Mouse (Mus musculus) urinary bladder, postnatal 10 days (tissue): ENCODE data around the gene Tvp23b.

Source experiments
- DNase-seq: peaks from one replicate; pipeline ENCODE4 v3.0.0; 2022; ENCODE audit warnings: low spot score

Tvp23b gene

DNA sequence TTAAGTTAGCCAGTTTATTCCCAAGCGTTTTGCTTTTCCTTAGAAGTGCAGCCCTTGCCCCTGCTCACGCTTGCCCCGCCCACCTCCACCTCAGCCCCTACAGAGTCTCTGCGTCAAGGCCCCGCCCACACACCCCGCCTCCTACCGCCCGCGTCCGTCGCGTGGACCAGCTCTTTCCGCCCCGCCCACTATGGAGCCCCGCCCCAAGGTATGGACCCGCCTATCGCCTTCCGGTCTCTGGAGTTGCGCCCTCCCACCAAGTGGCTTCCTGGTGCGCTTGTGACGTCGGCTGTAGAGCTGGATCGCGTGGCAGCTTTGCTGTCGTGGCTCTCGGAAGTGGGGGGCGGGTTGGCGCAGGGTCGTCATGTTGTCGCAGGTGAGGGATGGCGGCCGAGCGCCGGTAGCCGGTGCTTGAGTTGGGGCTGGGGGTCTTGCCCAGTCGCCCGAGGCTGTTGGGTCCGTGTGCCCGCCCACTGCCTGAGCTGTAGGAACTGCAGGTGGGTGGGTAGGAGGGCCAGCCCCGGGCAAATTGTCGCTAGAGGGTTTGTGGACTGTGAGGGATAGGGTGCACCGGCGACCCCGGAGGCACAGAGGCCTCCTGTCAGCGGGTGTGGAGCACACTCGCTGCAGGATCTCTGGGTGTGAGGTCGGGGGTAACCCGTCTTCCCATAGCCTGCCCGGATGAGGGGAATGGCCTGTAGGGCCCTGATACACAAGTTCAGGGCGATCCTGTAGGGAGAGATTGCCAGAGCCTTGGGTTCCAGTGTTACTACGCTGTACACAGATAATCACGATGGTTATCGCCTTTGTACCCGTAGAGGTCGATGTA lies at the start of gene Tvp23b:
Gene Tvp23b (plus strand): TSS at position 236 of the 829 bp plus-strand sequence.
- DNase-seq = peak; percentile 96

DNA sequence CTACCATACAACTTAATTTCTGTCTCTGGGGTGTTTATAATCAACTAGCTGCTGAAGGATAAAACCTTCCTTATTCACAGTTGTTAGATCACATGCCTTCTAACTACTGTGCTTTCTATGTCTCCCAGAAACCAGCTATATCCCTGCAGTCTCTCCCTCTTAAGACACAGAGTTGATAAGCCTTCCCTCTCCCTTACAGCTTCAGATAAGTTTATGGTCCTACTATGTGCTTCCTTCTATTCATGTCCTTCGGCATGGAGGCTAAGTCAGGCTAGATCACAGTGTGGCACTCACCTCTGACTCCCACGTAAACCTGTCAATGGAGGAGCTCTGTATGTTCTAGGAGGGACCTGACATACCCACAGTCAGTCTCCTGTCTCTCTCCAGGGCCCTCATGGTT lies 48.9 kb upstream of the Tvp23b start:
- no peak for DNase-seq

DNA sequence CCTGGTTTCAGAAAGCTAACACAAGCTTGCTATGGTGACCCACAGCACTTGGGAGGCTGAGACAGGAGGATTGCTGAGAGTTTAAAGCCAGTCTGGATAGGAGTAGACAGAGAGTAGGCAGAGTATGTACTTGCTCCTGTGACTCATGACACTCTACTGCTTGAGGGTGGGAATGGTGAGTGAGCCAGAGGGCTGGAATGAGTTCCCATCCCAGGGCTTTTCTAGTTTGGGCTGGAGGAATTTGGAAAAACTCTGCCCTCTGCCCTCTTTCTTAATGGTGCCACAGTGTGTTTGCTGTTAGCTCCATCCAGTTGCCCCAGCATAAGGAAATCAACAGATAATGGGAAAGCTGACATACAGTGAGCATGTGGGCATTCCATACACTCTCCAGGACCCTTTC lies 47.3 kb upstream of the Tvp23b start:
- DNase-seq = no peak

DNA sequence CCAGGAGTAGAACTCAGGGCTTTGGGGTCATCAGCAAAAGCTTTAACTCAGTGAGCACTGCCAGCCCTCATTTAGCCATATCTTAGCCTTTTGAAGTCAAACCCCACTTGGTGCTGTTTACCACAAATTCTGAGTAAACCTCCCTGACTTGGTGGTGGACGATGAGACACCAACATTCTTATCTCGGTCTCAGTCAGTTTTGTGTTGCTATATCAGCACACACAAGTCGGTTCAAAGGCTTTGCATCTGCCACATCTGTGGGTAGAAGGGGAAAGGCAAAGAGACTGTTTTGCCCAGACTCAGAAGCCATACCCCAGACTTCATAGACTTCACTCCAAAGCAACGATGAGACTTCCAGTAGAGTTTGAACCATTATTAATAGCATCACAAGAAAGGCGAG lies 34.7 kb upstream of the Tvp23b start:
- DNase-seq = no peak

DNA sequence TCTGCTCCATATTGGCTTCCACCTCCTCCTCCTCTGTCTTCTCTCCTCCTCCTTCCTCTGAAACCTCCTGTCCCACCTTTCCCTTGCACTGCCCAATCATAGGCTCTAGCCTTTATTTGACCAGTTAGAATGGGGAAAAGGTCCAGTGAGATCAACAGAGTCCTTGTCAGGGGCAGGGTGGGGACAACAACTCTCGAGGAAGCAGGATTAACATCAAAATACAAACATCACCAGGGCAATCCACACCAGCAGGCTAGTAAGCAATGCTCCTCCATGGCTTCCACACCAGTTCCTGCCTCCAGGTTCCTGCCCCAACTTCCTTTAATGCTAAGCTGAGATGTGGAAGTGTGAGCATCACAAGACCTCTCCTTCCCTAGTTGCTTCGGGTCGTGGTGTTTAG lies 33.5 kb upstream of the Tvp23b start:
- no peak for DNase-seq

DNA sequence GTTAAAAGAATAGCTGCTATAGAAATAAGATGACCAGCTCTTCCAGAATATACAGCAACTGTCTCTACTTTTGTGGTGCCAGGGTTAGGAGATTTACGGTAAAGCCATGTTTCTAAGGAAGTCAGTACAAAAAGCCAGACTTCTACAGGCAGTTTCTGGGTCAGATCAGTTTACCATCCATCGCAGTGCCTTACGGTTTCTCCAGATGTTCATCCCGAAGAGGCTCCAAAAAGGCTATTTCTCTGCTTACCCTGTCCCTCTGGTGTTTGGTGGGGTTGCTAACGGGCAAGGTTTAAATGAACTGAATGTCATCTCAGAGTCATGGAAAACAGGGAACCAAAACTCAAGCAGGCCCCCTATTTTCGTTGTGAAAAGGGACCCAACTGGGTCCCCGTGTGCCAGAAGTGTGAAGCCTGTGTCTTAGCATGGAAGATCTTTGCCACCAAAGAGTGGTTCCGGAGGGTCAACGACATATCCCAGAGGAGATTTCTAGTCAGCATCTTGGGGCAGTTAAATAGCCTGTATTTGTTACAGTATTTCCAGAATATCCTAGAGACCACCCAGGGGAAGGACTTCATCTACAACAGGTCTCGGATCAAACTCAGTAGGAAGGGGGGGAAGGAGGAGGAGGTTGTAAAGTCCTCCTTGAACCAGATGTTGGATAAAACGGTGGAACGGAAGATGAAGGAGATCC lies 32.1 kb upstream of the Tvp23b start, which contains the start of gene Fbxw10:
Gene Fbxw10 (plus strand): TSS at position 109 of the 694 bp plus-strand sequence.
- no peak for DNase-seq

DNA sequence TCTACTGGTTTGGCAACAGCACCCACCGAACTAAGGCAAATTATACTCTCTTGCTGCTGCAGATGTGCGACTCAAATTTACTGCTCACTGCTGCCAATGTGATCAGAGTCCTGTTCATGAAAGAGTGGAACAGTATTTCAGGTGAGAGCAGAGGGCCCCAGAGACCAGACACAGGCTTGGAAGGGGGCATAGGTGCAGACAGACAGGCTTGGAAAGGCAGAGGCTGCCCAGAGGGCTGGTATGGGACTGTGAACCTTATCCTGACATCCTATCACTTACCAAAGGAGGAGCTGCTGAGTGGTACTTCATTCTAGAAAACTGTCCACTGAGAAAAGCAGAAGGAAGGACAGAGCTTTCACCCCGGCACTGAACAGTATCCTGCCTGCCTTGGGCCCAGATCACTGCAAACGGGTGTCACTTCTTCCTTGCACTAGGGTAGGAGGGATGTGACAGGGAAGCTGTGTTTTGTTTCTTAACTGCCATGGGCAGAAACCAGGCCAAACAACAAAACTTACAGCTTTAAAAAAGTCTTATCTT lies 31.5 kb upstream of the Tvp23b start:
- DNase-seq = no peak

DNA sequence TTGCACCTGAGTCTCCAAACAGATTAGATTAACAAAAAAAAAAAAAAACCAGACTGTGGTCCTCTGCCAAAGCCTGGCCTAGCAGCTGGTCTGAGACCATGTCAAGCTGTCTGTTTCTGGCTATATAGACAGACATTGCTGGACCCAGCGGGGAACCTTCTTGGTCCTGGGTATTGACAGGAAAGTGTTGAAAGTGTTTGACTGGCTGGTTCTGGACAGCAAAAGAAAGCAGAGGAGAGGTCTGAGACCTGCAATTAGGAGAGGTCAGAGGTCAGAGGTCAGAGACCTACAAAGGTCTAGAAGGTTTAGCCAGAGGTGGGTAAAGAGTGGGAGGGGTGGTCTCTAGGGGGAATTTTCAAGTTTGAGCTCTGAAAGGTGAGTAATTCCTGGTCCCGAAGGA lies 31.0 kb upstream of the Tvp23b start:
- DNase-seq = no peak

DNA sequence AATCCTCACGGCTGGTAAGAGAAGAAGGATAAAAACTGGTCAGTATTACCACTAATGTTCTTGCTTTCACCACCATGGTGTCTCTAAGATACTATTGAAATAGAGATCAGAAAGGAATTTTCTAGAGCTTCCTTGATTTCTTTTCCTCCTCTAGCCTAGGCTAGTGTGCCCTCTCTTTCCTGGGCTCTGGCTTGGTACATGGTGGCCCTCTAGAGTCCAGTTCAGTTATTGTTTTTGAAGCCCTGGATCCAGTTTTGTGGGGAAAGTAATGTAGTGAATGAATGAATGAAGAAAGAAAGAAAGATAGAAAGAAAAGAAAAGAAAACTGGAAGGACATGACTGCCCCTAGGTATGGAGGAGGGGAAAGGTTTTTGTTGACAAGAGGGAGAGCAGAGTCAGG lies 28.1 kb upstream of the Tvp23b start:
- no peak for DNase-seq

DNA sequence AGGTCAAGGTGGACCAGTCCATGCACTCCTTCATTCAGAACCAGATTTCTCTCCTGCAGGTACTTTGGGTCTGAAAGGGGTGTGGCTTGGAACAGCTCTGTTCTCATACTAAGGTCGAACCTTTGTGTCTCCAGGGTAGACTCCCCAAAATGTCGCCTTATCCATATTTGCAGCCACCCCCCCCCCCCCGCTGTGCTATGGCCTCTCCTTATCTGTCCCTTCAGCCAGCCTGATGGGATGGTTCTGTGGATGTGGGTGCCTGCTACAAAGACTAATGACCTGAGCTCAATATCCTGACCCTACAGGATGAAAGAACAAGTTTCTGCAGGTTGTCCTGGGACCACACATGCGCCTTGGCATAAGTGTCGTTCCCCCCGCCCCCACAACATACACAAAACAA lies 25.9 kb upstream of the Tvp23b start:
- DNase-seq = no peak

DNA sequence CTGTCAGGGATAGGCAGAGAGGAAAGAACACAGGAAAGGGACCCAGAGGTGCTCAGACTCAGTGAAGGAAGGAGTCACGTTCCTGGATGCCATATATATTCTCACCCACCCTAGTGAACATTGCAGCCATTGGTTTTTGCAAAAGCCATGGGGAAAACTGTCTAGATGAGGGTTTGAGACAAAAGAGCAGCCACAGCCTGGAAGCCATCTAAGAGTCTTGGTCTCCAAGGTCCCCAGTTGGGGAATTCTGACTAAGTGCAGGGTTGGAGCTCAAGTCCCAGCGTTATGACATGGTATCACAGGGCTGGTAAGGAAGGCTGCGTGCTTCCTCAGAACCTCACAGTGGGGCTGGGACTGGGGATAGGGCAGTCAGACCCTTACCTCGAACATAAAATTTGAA lies 13.7 kb upstream of the Tvp23b start:
- DNase-seq = no peak

DNA sequence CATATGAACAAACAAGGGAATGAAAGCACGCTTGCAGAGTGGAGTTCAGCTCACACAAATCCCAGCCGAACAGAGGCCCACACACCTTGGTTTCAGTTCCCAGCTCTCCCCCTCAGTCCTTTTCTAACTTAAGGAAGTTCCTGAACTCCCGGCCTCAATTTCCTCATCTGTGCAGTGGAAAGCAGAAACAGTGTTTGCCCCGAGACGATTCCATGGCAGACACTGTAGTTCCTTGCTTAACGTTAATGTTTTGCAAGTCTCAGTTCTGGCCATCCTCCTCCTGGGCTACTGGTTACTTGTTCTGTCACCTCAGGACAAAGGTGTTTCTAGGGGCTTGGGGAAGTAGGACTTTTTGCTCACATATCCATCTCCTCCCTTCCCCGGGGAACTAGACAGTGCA lies 12.6 kb upstream of the Tvp23b start:
- DNase-seq = no peak

DNA sequence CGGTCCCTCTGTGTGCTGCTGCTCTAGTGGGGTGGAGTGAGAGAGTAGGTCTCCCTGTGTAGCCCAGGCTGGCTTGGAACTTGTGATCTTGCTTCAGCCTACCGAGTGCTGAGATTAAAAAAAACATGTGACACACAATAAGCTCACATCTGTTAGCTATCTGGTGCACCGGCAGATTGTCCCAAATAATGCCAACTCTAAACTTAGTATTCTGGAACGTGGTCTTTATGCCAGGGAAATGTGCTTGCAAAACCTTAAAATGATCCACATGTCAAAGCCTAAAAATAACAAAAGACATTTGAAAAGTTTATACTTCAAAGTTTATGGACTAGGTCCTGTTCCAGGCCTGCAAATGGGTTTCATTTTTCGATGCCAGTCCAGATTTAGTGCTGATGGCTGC lies 10.1 kb upstream of the Tvp23b start:
- DNase-seq = no peak

DNA sequence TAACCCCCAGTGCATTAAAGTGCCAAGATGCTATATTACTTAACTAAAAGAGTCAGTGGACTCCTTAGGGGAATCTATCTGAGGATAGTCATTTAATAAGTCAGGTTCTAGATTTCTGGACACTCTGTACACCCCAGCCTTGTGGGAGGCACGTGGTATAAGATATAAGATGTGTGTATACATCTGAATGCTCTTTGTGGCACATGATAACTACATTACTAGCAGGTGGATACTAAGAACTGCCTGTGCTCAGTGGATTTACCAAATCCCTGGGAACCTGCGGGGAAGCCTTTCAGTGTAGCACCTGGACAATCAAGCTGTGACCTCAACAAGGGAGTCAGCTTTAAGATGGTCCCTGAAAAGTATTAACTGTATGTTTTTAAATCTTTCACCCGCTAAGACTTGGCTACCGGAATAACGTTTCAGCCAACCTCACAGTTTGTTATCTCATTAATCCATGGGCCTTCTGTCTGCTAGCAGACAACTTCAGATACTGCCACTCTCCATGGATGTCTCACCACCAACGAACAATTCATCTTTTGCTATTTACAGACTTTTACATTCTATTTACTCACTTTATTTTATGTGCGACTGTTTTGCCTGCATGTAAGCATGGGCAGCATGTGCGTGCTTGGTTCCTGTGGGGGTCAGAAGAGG lies 9.4 kb upstream of the Tvp23b start:
- no peak for DNase-seq

DNA sequence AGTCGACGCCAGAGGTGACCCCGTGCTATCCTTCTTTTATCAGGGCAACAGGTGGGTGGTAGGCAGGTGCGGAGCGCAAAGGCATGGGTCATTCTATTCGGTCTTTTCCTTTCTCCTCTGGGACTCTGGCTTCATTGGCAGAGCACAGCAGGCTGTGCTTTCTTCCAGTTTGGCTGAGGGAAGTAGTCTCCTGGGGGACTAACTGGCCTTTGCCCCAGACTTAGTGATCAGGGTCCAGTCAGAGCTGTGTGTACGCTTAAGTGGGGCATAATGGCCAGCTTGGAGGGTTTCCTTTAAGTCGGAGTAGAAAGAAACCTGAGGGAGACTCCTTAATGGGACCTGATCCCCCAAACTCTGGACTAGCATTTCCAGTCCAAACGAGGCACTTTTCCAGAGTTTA lies 5.8 kb upstream of the Tvp23b start:
- no peak for DNase-seq

DNA sequence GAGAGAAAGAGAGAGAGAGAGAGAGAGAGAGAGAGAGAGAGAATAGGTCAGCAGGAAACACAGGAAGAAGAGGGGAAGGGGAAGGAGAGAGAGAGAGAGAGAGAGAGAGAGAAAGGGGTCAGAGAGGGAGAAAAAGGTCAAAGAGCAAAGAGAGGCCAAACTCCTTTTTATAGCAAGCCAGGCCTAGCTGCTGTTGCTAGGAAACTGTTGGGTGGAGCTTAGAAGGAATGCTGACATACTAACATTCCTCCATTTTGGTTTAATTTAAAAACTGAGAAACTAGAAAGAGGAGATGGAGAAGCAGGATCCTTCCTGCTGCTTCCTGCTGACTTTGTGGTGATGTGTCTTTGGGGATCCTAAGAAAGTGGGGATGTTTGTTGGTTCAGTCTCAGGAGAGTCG lies 3.6 kb upstream of the Tvp23b start:
- no peak for DNase-seq

DNA sequence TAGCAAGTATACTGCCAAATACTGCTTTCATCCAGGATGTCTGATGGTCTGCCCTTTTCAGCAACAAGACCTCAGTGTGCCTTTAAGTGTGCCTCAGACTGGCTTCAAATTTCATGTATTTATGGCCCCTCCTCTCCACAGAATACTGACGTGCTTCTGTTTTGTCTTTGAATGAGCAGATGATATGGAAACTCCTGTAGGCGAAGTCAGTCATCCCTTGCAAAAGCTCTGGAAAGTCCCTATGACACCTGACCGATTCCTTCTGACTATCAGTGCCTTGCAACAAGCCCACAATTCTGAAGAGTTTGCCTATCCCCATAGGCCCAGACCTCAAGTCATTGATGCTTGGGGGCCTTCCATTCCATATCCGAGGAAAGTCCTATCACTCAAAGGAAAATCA lies 2.8 kb upstream of the Tvp23b start:
- DNase-seq = no peak

DNA sequence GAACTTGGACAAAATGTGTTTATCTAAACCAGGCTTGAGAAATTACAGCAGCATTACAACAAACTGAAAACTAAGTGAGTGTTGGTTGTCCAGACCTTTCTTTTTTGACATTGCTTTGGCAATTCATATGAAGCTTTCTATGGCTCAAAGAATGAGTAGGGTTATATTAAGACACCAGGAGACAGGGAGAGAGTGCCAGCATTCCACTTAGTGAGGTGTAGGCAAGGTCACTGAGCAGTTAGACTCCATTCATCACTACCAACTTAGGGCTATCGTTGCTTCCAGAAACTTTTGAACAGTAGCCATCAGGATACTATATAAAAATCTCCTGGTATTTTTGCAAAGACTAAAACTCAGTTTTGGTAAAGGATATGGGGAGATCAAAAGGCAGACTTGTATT lies 1.9 kb upstream of the Tvp23b start:
- no peak for DNase-seq

DNA sequence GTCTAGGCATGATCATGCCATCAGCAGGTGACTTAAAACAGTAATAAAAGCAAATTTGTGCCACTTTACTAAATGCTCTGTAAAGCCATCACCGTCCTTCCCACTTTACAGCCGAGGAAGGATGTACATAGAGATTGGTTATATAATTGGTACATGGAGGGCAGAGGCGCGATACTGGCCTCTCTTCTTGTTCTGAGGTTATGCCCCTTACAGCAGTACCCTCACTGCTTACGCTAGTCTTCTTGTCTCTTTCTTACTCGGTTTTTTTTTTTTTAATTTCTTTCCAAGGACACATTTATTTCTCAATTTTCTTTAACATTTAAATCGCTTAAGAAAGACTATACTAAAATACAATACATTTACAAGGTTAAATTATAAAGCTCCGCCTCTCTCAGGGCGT lies 527 bp upstream of the Tvp23b start:
- no peak for DNase-seq

DNA sequence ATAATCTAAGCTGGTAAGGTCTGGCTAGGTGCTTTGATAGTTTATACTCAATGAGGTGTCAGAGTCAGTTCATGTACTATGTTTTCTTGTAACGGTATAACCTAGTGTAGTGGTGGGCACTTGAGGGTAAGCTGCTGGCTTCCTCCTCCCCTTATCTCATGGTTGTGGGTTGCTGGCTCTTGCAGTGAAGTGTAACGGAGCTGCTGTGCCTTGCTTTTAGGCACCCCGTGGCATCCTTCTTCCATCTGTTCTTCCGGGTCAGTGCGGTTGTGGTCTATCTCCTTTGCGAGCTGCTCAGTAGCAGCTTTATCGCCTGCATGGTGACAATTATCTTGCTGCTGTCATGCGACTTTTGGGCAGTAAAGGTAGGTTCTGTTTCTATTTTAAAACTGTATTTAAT lies 4.2 kb downstream of the Tvp23b start:
- DNase-seq = no peak

DNA sequence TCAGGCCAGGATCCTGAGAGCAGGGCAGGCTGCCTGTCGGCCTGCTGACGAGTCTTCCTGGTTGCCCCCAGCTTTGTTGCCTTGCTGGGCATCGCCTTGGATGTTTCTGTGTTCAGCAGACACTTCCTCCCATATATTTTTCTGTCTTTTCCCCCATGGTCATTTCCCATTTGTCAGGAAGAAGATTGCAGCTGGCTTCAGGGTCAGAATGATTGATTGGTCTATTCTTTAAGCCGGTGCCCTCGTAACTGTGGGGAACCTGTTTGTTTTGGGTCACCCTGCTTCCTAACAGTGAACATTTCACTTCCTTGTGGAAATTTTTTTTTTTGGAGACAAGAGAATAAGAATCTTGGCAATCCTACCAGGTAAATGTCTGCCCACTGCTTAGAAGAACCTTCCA lies 6.1 kb downstream of the Tvp23b start:
- no peak for DNase-seq

DNA sequence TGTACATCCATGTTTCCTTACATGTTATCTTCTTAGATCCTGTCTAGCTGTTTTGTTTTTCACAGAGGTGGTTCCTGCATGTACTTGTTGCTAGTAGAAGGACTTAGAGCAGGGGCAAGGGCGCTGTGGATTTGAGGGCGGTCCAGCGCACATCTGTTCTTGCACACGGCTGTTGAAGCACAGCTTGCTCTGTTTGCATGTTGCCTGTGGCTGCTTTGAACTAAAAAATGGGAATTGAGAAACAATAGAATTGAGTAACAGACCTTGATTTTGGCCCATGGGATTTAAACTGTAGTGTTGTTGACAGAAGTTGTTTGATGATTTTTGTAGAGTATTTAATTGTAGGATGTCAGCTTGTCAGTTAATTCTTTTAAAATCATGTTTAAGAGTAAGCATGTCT lies 11.5 kb downstream of the Tvp23b start:
- no peak for DNase-seq

DNA sequence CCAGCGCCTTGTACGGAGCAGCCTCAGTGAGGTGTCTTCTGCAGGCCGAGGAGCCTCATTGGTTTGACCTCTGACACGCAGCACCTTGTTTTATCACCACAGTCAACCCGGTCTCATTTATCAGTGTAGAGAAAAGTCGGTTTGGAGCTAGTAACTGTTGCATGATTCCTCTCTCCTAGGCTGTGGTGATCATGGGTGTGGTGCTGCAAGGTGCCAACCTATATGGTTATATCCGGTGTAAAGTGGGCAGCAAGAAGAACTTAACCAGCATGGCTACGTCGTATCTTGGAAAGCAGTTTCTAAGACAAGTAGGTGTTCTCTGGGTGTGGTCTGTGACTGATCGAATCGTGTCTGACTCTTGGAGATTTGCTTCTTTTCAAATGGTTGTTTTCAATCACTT lies 12.5 kb downstream of the Tvp23b start:
- no peak for DNase-seq
